Mouse (Mus musculus) kidney, embryonic 16.5 days (tissue): ENCODE measurements at regions not wholly inside any gene's neighbourhood (a gene's known extent, or its start where the extent isn't known, plus 50 kb on each side); places are given as distances from the start of the nearest gene placed in this dataset.

ENCODE experiments used
- ATAC-seq: fragments of 200-750 bp; cut with Nextera tagmentation; 2 replicates; pipeline ENCODE4 v1.8.0; 2017; ENCODE audit warnings: moderate TSS enrichment; ENCODE audit not compliant: low FRiP score, low TSS enrichment
- H3K27ac ChIP-seq: fragments of 300-500 bp; sonication (generic); 2 replicates; pipeline ENCODE4 v1.5.1; 2014; ENCODE audit warnings: low read length
- H3K27me3 ChIP-seq: fragments of 300-500 bp; sonication (generic); 2 replicates; pipeline ENCODE4 v1.6.1; 2014; ENCODE audit warnings: low read length, control low read depth, mixed read lengths; ENCODE audit not compliant: insufficient read depth
- H3K36me3 ChIP-seq: fragments of 300-500 bp; sonication (generic); 2 replicates; pipeline ENCODE4 v1.6.1; 2014; ENCODE audit warnings: low read length, control low read depth, mixed read lengths; ENCODE audit not compliant: insufficient read depth
- H3K4me1 ChIP-seq: fragments of 300-500 bp; sonication (generic); 2 replicates; pipeline ENCODE4 v1.6.1; 2014; ENCODE audit warnings: low read length, control low read depth, mixed read lengths; ENCODE audit not compliant: insufficient read depth
- H3K4me2 ChIP-seq: fragments of 300-500 bp; sonication (generic); replicated peaks from 2 replicates; pipeline ENCODE4 v1.6.1; 2014; ENCODE audit warnings: low read depth, low read length
- H3K4me3 ChIP-seq: fragments of 300-500 bp; sonication (generic); 2 replicates; pipeline ENCODE4 v1.5.1; 2014; ENCODE audit warnings: mild to moderate bottlenecking, low read length
- H3K9ac ChIP-seq: fragments of 300-500 bp; sonication (generic); replicated peaks from 2 replicates; pipeline ENCODE4 v1.6.1; 2014; ENCODE audit warnings: low read length
- H3K9me3 ChIP-seq: fragments of 300-500 bp; sonication (generic); 2 replicates; pipeline ENCODE4 v1.6.1; 2016; ENCODE audit warnings: low read length, control low read depth
- WGBS: fragments of 180-500 bp; shearing (Covaris S2); extraction: QIAGEN DNeasy Blood & Tissue Kit; methylation state at CpG from one replicate; pipeline ENCODE4 v1.1.7; 2014; 5-methylcytosine and 5-hydroxymethylcytosine counted together

- no peak overlapping the region for H3K27ac ChIP-seq
- H3K4me3 ChIP-seq: no peak overlapping the region
- no peaks in the 10 kb centered on the region for H3K4me1 ChIP-seq
- no peaks in the 10 kb centered on the region for H3K9me3 ChIP-seq
- ATAC-seq: no peak
- H3K27me3 ChIP-seq: no peaks in the 10 kb centered on the region
- no peaks in the 10 kb centered on the region for H3K36me3 ChIP-seq
- H3K9ac ChIP-seq: no peak overlapping the region
- H3K4me2 ChIP-seq: no peak overlapping the region
- 79% methylated on average over 6 of the region's 6 CpGs for WGBS
Observed at GRCm38 (mm10) chr6:17157270-17157669, 92.3 kb downstream of the Tes start.

DNA sequence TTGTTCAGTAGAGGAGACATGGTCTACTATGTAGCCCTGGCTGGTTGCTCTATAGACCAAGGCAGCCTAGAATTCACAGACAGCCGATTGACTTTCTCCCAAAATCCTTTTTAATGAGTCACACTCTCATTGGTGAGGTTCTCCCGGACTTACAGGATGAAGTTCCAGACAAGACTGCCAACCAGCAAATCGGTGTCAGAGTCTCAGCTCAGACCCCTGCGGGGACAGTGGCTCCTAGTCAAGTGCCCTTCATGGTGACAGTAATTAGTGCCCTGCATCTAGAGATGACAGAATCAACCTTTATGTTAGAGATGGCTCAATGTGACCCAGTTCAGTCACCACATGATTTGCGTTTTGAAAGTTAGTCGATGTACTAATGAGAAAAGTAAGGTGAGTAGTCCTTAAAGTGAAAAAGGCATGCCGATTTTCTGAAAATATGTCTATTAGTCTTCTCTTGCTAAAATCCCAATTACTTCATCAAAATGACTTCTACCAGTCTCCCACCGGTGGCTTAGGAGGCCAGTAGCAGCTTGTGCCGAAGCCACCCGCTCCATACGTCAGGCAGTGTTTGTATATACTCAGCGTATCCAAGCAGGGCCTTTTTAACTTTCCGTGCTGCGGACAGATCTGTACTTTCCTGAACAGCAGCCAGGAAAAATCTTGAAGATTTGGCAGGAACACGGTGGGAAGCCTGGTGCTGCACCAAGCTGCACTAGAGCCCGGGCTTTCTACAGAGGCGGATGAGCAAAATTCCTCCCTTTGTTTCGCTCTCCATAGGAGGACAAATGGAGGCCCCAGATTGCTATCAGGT, 105.2 kb downstream of the Tes start:
- Histone ChIP-seq H3K4me1 (peaks cover 12% of the 10 kb centered on the region), H3K9ac (no peak overlapping the region), H3K27ac (peak overlapping the region; percentile 39), H3K27me3 (no peaks in the 10 kb centered on the region), H3K36me3 (no peaks in the 10 kb centered on the region), H3K4me3 (no peak overlapping the region), H3K4me2 (no peak overlapping the region), H3K9me3 (no peaks in the 10 kb centered on the region)
- ATAC-seq: peak; percentile 72
- WGBS: 61% methylated on average over 18 of the region's 18 CpGs

DNA sequence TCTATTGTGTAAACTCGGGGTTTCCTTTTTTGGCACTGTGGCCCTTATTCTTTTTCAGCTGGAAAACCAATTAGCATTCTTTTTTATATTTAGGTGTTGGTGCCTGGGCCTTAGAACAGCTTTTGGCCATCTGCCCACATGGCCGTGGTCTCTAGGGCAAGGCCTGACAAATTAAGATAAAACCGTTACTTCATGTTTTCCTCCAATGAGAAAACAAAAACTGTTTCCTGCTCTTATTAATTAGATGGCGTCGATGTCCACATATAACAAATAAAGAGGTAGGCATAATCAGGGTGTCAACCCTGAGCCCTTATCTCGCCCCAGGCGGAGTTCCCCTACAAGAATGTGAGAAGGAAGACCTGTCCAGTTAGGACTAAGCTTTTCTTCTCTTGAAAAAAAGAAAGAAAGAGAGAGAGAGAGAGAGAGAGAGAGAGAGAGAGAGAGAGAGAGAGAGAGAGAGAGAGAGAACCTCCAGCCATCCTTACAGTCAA, 105.9 kb downstream of the Tes start:
- Histone ChIP-seq H3K9me3 (no peaks in the 10 kb centered on the region), H3K27ac (peak overlapping the region; percentile 67), H3K4me2 (peak overlapping the region; percentile 15; the same call in 1 of the 2 replicates), H3K27me3 (no peaks in the 10 kb centered on the region), H3K4me3 (no peak overlapping the region), H3K9ac (no peak overlapping the region), H3K36me3 (no peaks in the 10 kb centered on the region), H3K4me1 (peaks cover 12% of the 10 kb centered on the region)
- ATAC-seq: no peak; the same call in 1 of the 2 replicates
- whole genome bisulfite sequencing: 55% methylated on average over 7 of the region's 7 CpGs

DNA sequence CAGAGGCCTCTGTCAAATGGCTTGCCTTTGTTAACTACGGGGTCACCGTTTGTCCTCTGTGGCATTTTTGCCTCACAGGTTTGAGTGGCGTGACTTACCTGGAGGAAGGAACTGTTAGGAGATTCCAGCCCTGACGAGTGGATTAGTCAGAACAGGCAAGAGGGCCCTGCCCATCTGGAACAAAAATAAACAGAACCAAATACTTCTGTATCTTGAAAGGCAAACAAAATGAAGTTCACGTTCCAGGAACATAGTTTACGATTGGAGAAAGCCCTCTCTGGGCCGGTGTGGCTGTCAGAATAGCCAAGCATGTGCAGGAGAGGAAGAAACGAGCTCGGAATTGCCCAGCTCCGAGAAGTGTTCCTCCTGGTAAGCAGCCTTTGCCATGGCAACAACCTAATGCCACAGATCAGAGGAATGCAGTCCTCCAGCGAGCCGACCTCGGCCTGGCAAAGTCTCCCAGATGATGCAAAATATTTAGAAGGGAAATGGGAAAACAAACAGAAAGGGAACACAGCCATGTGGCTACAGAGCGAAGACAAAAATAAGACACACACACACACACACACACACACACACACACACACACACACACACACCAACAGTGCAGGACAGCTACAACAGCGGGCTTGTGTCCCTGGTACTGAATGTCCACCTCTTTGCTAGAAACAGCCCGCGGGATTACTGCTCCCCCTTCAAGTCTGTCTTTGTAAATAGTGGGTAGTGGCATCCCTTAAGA, 106.5 kb downstream of the Tes start:
- no peaks in the 10 kb centered on the region for H3K27me3 ChIP-seq
- ATAC-seq: peak; percentile 83
- H3K36me3 ChIP-seq: no peaks in the 10 kb centered on the region
- H3K9ac ChIP-seq: no peak overlapping the region; the same call in 1 of the 2 replicates
- H3K4me1 ChIP-seq: peaks cover 12% of the 10 kb centered on the region
- H3K4me3 ChIP-seq: no peak overlapping the region
- peak overlapping the region; percentile 15; the same call in 1 of the 2 replicates for H3K4me2 ChIP-seq
- WGBS: 23% methylated on average over 17 of the region's 17 CpGs
- H3K9me3 ChIP-seq: no peaks in the 10 kb centered on the region
- peak overlapping the region; percentile 67 for H3K27ac ChIP-seq

GRCm38 (mm10) chr6:17172050-17172449, 107.1 kb downstream of the Tes start:
- ATAC-seq: 0 out of 2 replicates have a peak, but pooled peaks have one; percentile 10
- Histone ChIP-seq H3K9me3 (no peaks in the 10 kb centered on the region), H3K27ac (peak overlapping the region; percentile 67; the same call in 1 of the 2 replicates), H3K4me2 (no peak overlapping the region), H3K4me1 (peaks cover 15% of the 10 kb centered on the region), H3K9ac (no peak overlapping the region), H3K4me3 (no peak overlapping the region), H3K36me3 (no peaks in the 10 kb centered on the region), H3K27me3 (no peaks in the 10 kb centered on the region)
- 56% methylated on average over 1 of the region's 1 CpGs for WGBS

- no peaks in the 10 kb centered on the region for H3K27me3 ChIP-seq
- 57% methylated on average over 7 of the region's 7 CpGs for WGBS
- no peak overlapping the region for H3K4me3 ChIP-seq
- H3K9me3 ChIP-seq: no peaks in the 10 kb centered on the region
- H3K36me3 ChIP-seq: no peaks in the 10 kb centered on the region
- 0 out of 2 replicates have a peak, but pooled peaks have one; percentile 39 for ATAC-seq
- H3K4me1 ChIP-seq: 0 out of 2 replicates have a peak, but pooled peaks cover 4% of the 10 kb centered on the region
- no peak overlapping the region for H3K9ac ChIP-seq
- no peak overlapping the region for H3K4me2 ChIP-seq
- peak overlapping the region; percentile 38; the same call in 1 of the 2 replicates for H3K27ac ChIP-seq
Observed at GRCm38 (mm10) chr6:17177153-17177552, 103.8 kb upstream of the Cav2 start.

DNA sequence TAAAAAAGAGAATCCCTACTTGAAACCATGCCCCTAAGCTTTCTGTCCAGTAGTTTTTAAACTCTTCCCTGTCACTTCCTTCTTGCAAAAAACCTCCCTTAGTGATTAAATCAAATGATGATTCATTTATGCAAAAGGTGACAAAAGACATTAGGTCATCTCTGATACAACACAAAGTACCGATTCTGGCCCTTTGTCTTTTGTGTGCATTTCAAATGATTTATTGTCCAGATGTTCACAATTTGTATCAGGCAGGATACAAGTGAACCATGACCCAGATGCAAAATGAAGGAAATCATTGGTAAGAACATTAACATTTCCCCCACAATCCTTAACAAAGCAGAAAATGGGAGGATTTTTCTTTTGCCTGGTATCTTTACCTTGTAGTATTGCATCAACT, 101.5 kb upstream of the Cav2 start:
- H3K36me3 ChIP-seq: no peaks in the 10 kb centered on the region
- 0 out of 2 replicates have a peak, but pooled peaks cover 4% of the 10 kb centered on the region for H3K4me1 ChIP-seq
- no peak overlapping the region for H3K4me2 ChIP-seq
- no peak overlapping the region for H3K9ac ChIP-seq
- H3K27ac ChIP-seq: no peak overlapping the region
- 16% methylated on average over 1 of the region's 1 CpGs for WGBS
- H3K27me3 ChIP-seq: no peaks in the 10 kb centered on the region
- no peaks in the 10 kb centered on the region for H3K9me3 ChIP-seq
- ATAC-seq: no peak
- no peak overlapping the region for H3K4me3 ChIP-seq

GRCm38 (mm10) chr6:17186604-17187003, 94.4 kb upstream of the Cav2 start:
- no peak for ATAC-seq
- H3K36me3 ChIP-seq: no peaks in the 10 kb centered on the region
- no peak overlapping the region for H3K27ac ChIP-seq
- H3K27me3 ChIP-seq: no peaks in the 10 kb centered on the region
- no peaks in the 10 kb centered on the region for H3K4me1 ChIP-seq
- no peak overlapping the region for H3K9ac ChIP-seq
- 89% methylated on average over 5 of the region's 5 CpGs for WGBS
- no peaks in the 10 kb centered on the region for H3K9me3 ChIP-seq
- H3K4me2 ChIP-seq: no peak overlapping the region
- no peak overlapping the region for H3K4me3 ChIP-seq

- Histone ChIP-seq H3K27ac (no peak overlapping the region), H3K4me3 (no peak overlapping the region), H3K9me3 (no peaks in the 10 kb centered on the region), H3K4me2 (no peak overlapping the region), H3K4me1 (no peaks in the 10 kb centered on the region), H3K27me3 (no peaks in the 10 kb centered on the region), H3K36me3 (no peaks in the 10 kb centered on the region), H3K9ac (no peak overlapping the region)
- ATAC-seq: no peak
- WGBS: 62% methylated on average over 4 of the region's 4 CpGs
Observed at GRCm38 (mm10) chr6:17187106-17187505, 93.9 kb upstream of the Cav2 start.
